Mouse (Mus musculus) testis, adult 2 months (tissue): ENCODE data around the gene Rimkla.

Experiments used
- CTCF ChIP-seq: fragments of 200-500 bp; IDR thresholded peaks from 2 replicates; pipeline ENCODE4 v1.5.1; 2012; ENCODE audit warnings: low read depth, mild to moderate bottlenecking, inconsistent platforms, low read length, moderate library complexity; ENCODE audit not compliant: control insufficient read depth, insufficient read depth, insufficient replicate concordance
- POLR2A ChIP-seq: fragments of 200-500 bp; IDR thresholded peaks from 2 replicates; pipeline ENCODE4 v1.6.1; 2012; ENCODE audit warnings: low read depth, mild to moderate bottlenecking, inconsistent platforms, low read length, moderate library complexity; ENCODE audit not compliant: control insufficient read depth

- no peak for TF ChIP-seq POLR2A
- TF ChIP-seq CTCF = no peak
Observed at GRCm38 (mm10) chr4:119524466-119524865, 32.0 kb upstream of the Rimkla start.
